Mouse (Mus musculus) heart, adult 18-20 months (tissue): ENCODE data around the gene Cdcp2. TPM values are rescaled to one million over a fixed set of nuclear protein-coding genes. Genes with fewer than 3 reads are reported as not detected.
"Not testable (repeated sequence)": the region's sequence is repeated elsewhere in the genome, so short reads cannot be mapped to it uniquely, and the experiment has no call there.

Experiments
- DNase-seq, 2 experiments: peaks; one replicate each; pipeline ENCODE4 v3.0.0; 2021 to 2022; ENCODE audit warnings: mixed read lengths in 1 of 2
- total RNA-seq, 2 experiments: library from RNA; stranded (reverse); gene quantifications; 2 replicates each; pipeline ENCODE4 v1.2.3; 2021

Cdcp2 gene
- total RNA-seq, 2 experiments from 2014 or later: not detected

DNA sequence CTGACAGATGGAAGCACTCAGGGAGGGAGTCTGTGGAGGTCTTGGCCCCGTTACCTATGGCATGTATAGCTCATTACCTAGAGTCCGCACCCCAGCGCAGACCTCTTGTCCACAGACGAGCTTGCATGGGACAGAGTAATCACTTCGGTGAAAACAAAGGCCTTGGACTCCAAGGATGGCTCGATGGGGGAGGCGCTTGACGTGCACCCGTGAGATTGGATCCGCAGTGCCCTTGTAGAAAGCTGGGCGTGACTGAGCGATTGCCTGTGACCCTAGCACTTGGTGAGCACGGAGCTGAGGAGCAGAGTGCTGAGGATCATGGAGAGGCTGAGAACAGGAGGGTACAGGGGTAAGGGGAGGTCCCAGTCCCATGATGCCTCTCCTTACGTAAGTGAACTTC is 5.0 kb upstream of the Cdcp2 start:
- DNase-seq: no peak

DNA sequence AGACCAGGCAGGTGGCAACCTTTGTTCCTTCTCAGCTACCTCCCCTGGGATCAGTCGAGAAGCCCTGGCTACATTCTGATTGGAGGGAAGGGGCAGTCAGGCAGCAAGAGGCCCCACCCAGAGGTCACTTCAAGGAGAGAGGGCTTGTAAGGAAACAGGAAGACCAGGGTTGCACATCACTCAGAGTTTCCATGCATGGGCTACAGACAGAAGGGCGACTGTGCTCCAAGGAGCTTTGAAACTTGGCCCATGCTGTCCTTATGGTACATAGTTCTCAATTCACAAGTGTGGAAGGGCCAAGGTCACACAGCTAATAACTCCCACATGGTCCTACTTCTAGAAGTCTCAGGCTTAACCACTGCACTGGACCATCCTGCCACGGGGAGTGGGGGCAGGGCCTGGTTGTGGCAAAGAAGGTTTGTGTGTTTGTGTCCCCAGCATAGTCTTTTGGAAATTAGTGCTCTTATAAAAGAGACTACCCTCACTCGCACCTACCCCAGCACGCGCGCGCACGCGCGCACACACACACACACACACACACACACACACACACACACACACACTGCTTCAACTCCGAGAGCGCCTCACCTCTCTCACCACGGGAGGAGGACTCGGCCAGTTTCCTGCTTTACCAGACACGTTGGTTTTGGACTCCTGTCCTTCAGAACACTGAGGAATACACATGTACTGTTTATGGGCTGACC is 2.1 kb upstream of the Cdcp2 start:
- DNase-seq: no peak

DNA sequence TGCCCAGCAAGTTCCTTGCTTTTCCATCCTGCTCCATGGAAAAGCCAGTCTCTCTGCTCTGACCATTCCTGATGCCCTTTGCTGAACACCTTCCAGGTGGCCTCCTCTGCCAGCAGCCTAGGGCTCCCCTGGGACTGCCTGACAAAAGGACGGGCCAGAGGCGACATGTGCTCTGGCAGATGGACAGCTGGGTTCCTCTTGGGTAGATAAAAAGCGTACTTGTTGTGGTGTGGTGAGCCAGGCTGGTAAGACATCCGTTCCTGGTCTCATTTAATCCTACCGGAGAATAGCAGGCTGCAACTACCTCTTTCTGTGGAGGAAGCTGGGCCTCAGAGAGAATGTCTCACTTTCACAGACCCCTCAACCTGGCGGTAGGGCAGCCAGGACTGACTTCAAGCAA is 648 bp upstream of the Cdcp2 start:
- no peak for DNase-seq

DNA sequence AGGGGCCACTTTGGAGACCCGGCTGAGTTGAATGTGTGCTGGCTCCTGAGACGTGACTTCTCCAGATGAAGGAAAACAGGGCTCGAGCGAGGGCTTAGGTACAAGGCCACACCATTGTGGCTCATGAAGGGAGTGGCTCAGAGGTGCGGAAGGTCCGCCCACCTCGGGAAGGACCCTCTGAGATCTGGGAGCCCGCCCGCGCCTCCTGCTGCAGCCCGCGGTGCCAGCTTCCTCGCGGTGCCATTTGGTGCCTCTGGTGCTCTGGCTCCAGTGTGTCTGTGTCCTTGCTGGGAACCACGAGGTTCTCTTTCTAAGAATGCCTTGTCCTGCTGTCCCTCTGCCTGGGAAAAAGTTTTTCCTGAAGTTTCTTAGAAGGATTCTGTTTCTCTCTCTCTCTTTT is 1.2 kb downstream of the Cdcp2 start:
- DNase-seq: no peak

DNA sequence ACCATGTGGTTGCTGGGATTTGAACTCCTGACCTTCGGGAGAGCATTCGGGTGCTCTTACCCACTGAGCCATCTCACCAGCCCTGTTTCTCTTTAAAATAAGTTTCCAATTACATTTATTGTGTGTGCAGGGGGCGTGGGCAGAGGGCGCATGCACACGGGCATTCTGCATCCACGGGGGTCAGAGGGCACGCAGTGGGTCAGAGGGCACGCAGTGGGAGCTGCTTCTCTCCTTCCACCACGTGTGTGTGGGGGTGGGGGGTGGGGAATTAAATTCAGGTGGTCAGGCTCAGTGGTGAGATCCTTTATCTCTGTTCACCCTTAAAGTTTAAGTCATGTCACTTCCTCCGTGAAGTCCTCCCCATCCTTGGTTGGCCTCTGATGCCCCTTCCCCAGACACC is 1.7 kb downstream of the Cdcp2 start:
- no peak for DNase-seq

DNA sequence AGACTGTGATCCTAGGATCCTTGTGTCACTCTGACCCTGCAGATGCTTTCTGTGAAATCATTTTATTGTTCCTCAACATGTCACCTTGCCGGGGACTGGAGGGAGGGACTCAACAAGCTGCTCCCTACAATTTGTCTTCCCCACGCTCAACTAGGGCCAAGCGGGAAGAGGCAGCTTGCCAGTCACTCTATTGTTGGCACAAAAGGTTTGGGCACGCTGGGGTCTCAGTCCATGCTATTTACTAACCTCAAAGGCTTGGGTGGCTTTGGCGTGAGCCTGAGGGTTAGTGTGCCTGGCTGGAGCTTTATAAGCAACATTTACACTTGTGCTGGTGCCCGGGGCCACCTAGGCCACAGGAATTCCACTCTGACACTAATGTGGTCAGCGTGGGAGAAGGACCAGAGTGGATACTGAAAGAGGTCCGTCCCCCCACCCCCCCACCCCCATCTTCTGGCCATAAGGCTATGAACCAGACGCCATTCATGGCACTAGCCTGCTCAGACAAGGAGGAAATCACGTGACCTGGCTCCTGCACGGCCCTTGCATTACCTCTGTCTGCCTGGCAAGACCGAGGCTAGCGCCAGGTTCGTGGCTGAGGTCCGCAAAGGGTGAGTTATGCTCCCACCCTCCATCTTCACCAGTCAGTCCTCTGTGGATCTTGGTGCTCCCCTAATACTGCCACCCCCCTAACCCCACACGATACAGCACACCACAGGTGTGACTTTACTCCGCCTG is 2.3 kb downstream of the Cdcp2 start:
- no peak for DNase-seq

DNA sequence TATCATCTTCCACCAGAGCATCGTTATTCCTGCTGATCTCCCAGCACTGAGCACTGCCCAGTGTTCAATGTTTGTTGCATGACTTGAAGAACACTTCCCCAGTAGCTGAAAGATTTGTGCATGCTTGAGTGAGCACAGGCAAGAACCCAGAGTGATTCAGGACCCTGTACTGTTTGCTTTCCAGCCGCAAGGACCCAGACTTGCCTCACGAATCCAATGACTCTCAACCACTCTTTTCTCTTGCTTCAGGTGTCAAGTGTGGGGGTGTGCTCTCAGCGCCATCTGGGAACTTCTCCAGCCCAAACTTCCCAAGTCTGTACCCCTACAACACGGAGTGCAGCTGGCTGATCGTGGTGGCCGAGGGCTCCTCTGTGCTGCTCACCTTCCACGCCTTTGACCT is 5.5 kb downstream of the Cdcp2 start:
- DNase-seq: no peak

DNA sequence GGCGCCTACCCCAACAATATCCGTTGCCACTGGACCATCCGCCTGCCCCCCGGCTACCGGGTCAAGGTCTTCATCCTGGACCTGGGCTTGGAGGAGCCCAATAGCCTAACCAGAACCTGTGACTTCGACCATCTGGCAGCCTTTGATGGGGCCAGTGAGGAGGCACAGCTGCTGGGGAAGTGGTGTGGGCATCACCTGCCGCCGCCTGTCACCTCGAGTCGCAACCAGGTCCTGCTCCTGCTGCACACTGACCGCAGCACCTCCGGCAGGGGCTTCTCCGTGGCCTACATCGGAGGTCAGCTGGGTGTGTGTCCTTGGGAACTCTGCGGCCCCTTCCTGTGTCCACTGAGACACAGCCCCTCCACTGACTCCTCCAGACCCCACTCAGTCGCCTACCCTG is 10.1 kb downstream of the Cdcp2 start:
- DNase-seq: no peak

DNA sequence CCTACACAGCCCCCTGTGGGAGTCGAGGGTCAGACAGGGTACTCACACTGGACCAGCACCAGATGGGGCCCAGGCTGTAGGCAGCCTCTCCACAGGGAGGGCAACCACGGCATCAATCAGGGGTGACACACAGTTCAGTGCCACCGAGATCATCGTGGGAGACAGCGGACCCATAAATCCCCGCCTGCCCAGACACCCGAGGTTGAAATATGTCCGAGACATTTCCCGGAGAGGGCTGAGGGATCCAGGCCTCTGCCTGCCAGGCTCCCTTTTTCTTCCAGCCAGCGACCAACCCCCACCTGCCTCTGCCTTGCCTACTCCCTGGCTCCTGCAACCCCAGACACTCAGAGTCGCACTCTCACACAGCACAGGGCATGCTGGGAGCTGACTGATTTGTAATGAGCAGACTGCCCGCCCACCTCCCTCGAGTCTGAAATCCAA is 11.6 kb downstream of the Cdcp2 start:
- no peak for DNase-seq

DNA sequence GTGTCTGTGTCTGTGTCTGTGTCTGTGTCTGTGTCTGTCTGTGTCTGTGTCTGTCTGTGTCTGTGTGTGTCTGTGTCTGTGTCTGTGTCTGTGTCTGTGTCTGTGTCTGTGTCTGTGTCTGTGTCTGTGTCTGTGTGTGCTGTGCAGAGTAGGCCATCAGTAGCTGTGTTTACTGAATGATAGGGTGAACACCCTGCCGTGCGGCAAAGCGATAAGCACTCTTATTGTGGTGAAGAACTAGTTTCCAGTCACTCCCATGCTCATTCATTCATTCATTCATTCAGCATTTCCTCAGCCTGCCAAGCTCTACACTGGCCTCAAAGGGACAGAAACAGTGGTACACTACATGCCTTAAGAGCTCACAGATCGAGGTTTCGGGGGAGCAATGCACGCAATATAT is 12.5 kb downstream of the Cdcp2 start:
- DNase-seq: not testable (repeated sequence)

DNA sequence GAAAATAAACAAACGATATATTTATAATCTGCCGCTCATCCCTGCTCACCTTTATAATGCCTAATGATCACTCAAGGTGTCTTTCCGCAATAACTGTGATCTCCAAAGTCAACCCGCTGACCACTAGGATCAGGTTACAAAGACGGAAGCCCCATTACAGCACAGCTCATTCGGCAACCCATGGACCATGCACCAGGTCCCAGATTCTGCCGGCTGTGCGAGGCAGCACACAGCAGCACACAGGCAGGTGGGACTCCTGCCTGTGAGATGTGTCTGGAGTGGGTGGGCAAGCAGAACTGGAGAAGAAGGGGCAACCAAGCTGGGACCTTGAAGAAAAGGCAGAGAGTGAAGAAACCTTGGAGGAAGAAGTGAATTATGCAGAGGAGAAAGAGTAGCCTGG is 17.6 kb downstream of the Cdcp2 start:
- no peak for DNase-seq

DNA sequence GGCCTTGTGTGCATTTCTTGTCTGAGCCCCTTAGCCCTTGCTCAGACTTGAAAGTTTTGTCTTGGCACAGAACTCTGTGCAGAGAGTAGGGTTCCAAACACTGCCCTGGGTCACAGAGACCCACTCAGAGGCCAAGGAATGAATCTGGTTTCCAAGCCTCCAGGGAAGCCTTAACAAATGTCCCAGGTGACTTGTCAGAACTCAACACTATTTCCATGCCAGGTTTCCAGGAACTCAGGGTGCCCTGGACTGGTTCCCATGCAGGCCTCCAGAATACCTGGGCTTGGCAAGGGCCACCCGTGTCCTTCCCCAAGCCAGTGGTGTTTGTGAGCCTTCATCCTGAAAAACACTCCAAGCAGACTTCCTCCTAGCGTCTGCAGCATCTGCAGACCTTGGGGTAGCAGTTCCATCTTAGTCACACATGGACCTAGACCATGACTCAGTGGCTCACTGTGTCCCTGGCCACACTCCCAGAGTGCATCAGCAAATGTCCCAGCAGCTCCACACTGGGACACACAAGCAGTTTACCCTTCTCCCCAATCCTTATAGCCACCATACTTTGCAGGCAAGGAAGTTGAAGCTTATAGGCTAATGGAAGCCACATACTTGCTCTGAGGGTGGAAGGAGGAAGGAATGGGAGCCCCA is 21.2 kb downstream of the Cdcp2 start:
- DNase-seq: no peak

DNA sequence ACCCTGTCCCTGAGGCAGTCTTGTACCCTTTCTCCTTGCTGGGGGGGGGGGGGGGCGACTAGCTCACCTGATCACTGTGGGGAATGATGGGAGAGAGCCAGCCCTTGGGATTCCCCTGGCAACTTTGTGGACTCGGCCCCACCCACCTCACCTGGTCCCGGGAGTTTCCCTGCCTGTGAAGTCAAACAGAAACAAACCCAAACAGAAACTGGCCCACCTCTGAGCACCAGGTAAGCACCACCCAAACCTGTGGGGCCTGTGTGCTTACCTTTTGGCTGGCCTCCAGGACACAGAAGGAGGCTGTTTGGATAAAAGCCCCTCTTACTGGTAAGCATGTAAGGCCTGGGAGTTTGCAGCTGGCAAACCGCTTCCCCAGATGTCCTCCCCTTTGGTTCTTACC is 22.4 kb downstream of the Cdcp2 start:
- no peak for DNase-seq

DNA sequence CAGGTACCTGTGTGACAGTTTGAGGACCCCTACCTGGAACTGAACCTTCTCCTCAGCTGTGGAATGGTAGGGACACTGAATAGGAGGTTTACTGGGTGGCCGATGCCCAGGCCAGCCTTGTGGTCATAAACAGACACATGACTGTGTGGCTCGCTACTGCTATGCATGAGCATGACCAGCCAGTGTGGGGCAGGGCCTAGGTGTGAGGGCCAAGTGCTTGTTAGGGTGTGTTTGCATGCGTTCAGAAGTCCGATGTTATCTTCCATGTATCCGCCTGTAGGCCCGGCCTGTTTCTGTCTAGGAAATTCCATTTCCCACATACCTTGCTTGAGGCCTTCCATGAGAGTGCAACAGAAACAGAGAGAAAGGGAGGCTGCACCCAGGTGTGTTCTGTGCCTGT is 24.0 kb downstream of the Cdcp2 start:
- DNase-seq: no peak

DNA sequence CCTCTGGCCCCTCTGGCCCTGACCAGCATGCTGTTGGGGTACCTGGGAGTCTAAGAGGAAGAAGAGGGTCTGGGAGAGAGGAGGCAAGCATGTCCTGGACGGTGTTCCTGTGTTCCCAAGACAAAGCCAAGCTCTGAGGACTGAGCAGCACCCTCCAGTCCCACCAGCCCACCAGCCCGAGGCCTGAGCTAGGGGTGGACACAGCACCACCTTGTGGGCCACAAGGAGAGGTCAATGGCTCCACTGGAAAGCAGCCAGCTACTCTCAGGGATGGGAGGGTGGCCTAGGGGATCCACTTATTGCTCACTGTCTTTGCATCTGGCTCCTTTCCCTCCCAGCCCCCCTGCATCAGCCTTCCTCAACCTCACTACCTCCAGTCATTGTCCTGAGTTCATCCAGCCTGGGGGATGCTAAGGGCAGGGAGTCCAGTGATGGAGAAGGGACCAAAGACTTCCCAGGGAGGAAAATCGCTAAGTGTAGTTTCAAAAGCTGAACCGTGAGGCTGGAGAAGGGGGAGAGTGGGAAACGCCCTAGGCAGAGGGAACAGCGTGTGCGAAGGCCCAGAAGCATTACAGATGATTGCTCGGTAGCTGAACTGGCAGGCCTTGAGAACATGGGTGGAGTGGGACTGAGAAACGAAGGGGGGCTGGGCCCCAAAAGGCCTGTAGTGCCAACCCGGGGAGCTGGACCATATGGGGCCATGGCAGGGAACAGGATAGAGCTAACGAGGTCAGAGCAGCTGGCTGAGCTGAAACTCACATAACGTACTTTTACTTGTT is 24.7 kb downstream of the Cdcp2 start:
- DNase-seq: peak; percentile 42

DNA sequence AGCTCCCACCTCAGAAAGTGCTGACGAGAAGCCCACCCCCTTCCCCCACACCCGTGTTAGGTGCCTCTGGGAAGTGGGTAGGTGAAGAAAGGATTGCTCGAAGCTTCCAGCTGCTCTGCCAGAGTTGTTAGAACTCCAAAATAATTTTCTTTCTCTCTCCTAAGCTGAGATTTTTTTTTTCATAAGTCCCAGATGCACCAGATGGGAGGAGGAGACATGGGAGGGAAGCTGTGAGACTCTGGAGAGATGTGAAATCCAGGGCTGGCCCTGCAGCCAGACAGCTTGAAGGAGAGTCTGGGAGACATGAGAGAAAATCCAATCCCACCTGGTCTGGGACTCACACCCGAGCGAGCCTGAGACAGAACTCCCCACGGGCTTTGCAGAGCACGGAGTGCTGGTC is 27.7 kb downstream of the Cdcp2 start:
- no peak for DNase-seq

DNA sequence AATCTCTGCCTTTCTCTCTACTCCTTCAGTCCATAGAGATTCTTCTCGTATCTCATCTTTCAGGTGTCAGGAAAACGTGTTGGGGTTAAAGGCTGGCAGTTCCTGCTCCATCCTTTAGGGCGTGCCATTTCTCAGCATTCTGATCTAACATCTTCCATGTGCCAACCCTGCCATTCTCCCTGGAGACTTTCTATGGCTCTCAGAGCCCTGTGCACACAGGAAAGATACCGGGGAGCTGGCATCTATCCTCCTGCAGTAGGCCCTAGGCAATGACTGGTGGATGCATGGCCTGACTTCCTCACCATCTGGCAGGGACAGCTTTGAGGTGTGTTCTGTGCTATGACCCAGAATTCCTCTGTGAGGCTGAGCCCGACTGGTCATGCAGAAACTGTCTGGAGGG is 28.4 kb downstream of the Cdcp2 start:
- DNase-seq: no peak

DNA sequence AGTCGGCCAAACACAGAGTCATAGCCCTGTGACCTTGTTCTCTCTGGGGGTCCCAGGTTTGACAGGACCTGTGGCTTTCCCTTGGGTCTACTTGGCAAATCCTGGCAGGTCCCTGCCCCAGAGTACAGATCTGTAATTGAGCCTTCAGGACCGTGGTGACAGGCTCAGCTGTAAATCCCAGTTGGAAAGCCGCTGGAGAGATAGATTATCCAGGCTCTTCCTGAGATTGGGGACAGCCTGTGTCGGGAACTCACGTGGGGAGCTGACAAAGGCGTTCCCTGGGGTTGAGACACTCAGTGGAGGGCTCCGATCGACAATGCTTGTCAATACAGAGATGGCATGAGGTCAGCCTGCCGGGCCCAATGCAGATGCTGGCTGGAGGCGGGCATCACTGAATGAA is 29.7 kb downstream of the Cdcp2 start:
- DNase-seq: no peak

DNA sequence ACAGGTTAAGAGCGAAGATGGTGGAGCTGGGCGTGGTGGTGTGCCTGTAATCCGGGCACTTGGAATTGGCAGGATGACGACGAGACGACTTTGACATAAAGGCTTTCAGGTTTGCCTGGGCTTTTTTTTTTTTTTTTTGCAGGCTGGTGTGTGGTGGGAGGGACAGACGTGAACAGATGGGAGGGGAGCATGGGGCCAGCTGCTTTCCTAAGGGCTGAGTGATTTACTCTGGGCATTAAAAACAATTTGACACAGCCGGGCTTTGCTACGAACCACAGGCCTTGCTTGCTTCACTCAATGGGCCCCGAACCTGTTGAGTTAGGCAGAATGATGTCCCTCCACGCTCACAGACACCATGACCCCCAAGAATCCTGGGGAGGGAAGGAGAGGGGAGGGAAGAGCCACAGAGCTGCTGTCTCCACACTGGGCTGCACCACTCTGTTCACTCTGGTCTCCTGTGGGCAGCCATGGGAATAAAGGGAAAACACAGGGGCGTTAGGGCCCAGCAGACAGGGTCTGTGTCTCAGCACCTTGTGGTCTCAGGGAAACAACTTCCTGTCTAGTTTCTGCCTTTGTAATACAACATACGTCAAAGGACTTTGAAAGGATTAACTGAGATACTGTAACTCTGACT is 30.3 kb downstream of the Cdcp2 start:
- no peak for DNase-seq

DNA sequence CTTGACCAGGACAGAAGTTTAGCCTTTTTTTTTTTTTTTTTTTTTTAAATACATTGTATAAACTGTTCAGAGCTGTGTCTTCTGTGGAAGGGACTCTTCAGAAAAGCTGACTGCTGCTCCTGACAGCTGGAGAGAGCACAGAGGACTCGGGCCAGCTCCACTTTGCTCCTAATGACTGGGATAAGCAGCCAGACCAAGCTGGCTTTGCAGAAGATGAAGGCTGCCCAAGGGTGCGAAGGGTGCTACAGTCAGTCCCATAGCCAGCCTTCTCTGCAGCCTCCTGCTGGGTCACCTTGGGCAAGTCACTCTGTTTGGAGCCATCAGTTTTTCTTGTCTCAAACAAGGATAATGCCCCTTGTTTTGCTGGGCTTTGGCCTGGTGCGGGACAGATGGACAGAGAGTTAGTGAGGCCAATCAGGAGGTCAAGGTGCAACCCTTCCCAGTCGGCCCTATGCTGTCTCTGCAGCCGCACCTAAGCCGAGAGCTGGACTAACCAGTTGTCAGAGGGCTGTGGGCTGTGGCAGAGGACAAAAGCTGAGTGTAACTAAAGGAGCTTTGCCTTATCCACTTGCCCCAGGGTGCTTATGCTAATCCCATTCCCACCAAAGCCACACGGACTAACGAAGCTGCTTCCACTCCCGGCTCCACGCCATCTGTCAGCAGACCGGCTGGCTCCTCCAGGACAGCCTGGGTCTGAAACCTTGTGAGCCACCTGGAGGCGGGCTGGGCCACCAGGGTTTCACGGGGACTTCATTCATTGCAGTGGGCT is 31.4 kb downstream of the Cdcp2 start:
- no peak for DNase-seq

DNA sequence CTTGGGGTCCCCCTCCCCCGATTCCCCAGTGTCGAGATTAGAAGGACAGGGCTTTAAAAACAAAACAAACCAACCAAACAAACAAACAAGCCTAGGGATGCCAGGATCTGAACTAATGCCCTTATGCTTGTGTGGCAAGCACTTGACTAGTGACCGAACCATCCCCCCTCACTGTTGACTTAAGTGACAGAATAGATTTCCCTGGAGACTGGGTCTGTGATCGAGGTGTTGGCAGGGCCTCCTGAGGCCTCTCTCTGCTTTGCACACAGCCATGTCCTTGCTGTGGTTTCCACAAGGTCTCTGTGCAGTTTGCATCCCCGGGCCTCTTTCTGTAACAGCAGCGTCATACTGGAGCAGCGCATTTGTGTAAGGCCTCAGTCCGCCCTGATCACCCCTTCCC is 32.7 kb downstream of the Cdcp2 start:
- DNase-seq: no peak

DNA sequence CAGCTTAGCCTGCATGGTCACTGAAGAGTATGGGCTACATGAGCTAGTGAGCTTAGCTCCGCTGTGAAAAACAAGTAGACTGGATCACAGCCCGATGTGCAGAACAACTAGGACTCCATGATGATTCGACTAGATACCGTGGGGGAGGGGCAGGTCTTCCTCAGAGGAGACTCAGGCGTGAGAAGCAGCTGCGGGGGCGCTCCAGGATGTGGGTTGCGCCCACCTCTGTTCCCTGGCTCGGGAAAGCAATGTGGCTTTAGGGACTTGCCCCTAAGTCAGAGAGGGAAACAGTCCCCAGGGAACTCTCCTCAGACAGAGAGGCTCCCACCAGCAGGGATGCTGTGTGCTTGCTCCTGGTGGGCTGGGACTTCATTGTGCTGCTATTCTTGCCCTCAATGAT is 33.8 kb downstream of the Cdcp2 start:
- peak; percentile 15 to 29 for DNase-seq
